Mouse (Mus musculus) ES-E14 (cell line): ENCODE data around the gene Specc1l.

ENCODE experiments used
- CHD2 ChIP-seq: IDR thresholded peaks from 2 replicates; pipeline ENCODE4 v1.6.1; 2014; ENCODE audit warnings: mild to moderate bottlenecking, low read depth, low read length, inconsistent platforms
- HCFC1 ChIP-seq: IDR thresholded peaks from 2 replicates; pipeline ENCODE4 v1.6.1; 2012; ENCODE audit warnings: low read length, inconsistent platforms, borderline replicate concordance; ENCODE audit not compliant: insufficient read depth
- MAFK ChIP-seq: IDR thresholded peaks from 2 replicates; pipeline ENCODE4 v1.6.1; 2014; ENCODE audit warnings: mild to moderate bottlenecking, low read depth, low read length, inconsistent platforms; ENCODE audit not compliant: insufficient read depth
- ZC3H11A ChIP-seq: IDR thresholded peaks from 2 replicates; pipeline ENCODE4 v1.6.1; 2012; ENCODE audit warnings: low read depth, mild to moderate bottlenecking, inconsistent platforms, low read length, borderline replicate concordance
- ZNF384 ChIP-seq: IDR thresholded peaks from 2 replicates; pipeline ENCODE4 v1.6.1; 2012; ENCODE audit warnings: low read depth, low read length, inconsistent platforms

DNA sequence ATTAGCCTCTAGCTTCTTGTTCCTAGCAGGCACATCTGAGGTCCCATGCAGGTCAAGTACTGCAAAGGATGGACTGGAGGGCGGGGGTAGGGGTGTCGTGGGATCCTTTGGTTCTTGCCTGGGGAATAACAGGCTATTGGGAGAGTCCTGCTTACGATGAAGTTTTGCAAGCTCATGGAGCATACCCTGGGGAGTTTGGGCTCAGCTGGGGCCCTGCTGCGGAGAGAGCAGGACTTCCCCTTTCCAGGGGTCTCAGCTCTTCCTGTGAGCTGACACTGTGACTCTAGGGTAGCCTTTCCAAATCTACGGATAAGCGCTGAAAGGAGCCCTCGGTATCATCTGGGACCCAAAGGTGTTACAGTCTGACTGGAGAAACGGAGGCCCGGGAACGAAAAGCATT lies 112.5 kb downstream of the Specc1l start:
- TF ChIP-seq ZC3H11A (no peak), CHD2 (no peak), ZNF384 (no peak), HCFC1 (no peak), MAFK (no peak)
